Mouse (Mus musculus): ENCODE results near the gene Gpr141. TPM values are rescaled to one million over a fixed set of nuclear protein-coding genes. Genes with fewer than 3 reads are reported as not detected.

Gpr141 gene
- polyA plus RNA-seq, 1 experiment from 2014 or later = 0.42 TPM

- no peaks in the 10 kb centered on the region for H3K9me3 ChIP-seq
- no peak overlapping the region for H3K9ac ChIP-seq
- H3K4me2 ChIP-seq = no peak overlapping the region
- no peak overlapping the region for H3K4me3 ChIP-seq
- no peaks in the 10 kb centered on the region for H3K36me3 ChIP-seq
- H3K27ac ChIP-seq = no peak overlapping the region
- no peaks in the 10 kb centered on the region for H3K4me1 ChIP-seq
- no peak for ATAC-seq (ENCODE audit: insufficient number of reproducible peaks, insufficient read depth, low FRiP score, low TSS enrichment, low read depth)
- H3K27me3 ChIP-seq = no peaks in the 10 kb centered on the region
- 62% methylated on average over 5 of the region's 5 CpGs for WGBS
These were observed 105.1 kb downstream of the Gpr141 start for GRCm38 (mm10) chr13:19718954-19719353.

DNA sequence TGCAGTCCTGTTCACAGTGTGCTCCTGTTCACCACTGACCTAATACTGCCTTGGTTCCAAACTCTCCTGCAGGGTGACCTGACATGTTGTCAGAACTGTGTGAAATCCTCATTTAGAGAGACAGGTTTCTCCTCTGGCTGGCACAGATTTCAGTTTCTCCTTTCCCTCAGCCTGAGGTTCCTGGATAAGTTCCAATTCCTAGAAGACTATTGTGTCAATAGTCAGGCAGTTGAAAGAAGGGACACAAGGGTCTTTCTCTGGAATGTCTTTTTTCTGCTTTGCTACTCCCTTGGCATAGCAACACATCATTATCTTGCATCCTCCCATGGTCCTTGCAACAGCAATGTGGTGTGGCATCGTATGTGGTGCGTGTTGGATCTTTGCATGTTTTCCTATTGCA lies 106.9 kb downstream of the Gpr141 start:
- no peaks in the 10 kb centered on the region for H3K27me3 ChIP-seq
- no peaks in the 10 kb centered on the region for H3K4me1 ChIP-seq
- H3K27ac ChIP-seq = no peak overlapping the region
- WGBS = 81% methylated on average over 2 of the region's 2 CpGs
- no peaks in the 10 kb centered on the region for H3K36me3 ChIP-seq
- no peak for ATAC-seq (ENCODE audit: insufficient number of reproducible peaks, insufficient read depth, low FRiP score, low TSS enrichment, low read depth)
- H3K4me2 ChIP-seq = no peak overlapping the region
- no peaks in the 10 kb centered on the region for H3K9me3 ChIP-seq
- H3K4me3 ChIP-seq = no peak overlapping the region
- H3K9ac ChIP-seq = no peak overlapping the region

DNA sequence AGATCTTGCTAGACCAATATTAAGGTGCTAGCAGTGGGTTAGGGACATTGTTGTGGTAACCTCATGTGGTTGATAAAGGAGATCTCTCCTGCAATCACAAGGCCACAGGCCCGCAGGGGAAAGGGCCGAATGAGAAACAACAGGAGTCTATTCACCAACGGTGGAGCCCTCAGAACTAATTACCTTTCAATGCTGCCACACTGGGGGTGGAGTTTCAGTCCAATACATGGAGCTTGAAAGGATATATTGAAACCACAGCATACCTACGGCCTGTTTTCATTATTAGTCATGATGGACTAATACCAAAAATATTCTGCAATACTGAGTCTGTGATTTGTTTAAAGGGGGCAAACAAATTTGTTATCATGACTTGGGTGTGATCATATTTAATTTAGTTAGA lies 120.3 kb downstream of the Gpr141 start:
- 28% methylated on average over 4 of the region's 4 CpGs for WGBS
- Histone ChIP-seq H3K4me1 (no peaks in the 10 kb centered on the region), H3K36me3 (no peaks in the 10 kb centered on the region), H3K27ac (no peak overlapping the region), H3K4me3 (no peak overlapping the region), H3K9me3 (no peaks in the 10 kb centered on the region), H3K27me3 (no peaks in the 10 kb centered on the region), H3K9ac (no peak overlapping the region), H3K4me2 (no peak overlapping the region)
- no peak for ATAC-seq (ENCODE audit: insufficient number of reproducible peaks, insufficient read depth, low FRiP score, low TSS enrichment, low read depth)

GRCm38 (mm10) chr13:19701443-19702078 lies 122.5 kb downstream of the Gpr141 start:
- H3K9ac ChIP-seq = no peak overlapping the region
- H3K4me1 ChIP-seq = no peaks in the 10 kb centered on the region
- no peaks in the 10 kb centered on the region for H3K36me3 ChIP-seq
- no peak overlapping the region for H3K27ac ChIP-seq
- 74% methylated on average over 11 of the region's 11 CpGs for WGBS
- H3K4me3 ChIP-seq = no peak overlapping the region
- ATAC-seq (ENCODE audit: insufficient number of reproducible peaks, insufficient read depth, low FRiP score, low TSS enrichment, low read depth) = no peak
- H3K4me2 ChIP-seq = no peak overlapping the region
- H3K9me3 ChIP-seq = no peaks in the 10 kb centered on the region
- H3K27me3 ChIP-seq = peaks cover 12% of the 10 kb centered on the region

GRCm38 (mm10) chr13:19700733-19701442 lies 123.2 kb downstream of the Gpr141 start:
- no peak; the same call in 1 of the 2 replicates for ATAC-seq (ENCODE audit: insufficient number of reproducible peaks, insufficient read depth, low FRiP score, low TSS enrichment, low read depth)
- Histone ChIP-seq H3K4me2 (no peak overlapping the region), H3K4me1 (no peaks in the 10 kb centered on the region), H3K27me3 (peaks cover 13% of the 10 kb centered on the region), H3K9me3 (no peaks in the 10 kb centered on the region), H3K36me3 (no peaks in the 10 kb centered on the region), H3K27ac (no peak overlapping the region), H3K4me3 (no peak overlapping the region), H3K9ac (no peak overlapping the region)
- WGBS = 78% methylated on average over 4 of the region's 4 CpGs

Other genes with a start within 250 kb of the Gpr141 start
- 42.5 and 46.3 TPM in 2 replicates for gene Epdr1, start 204.3 kb downstream of the Gpr141 start, polyA plus RNA-seq (2015; fragmentation: Nextera tagmentation; extraction: Ambion mirVana)
- gene Sfrp4, start 201.2 kb downstream of the Gpr141 start, polyA plus RNA-seq (2015; fragmentation: Nextera tagmentation; extraction: Ambion mirVana) = 15.8 and 34.0 TPM in 2 replicates
- not detected in 2 replicates for gene Nme8, start 126.5 kb downstream of the Gpr141 start, polyA plus RNA-seq (2015; fragmentation: Nextera tagmentation; extraction: Ambion mirVana)